Mouse (Mus musculus) CH12.LX (cell line): ENCODE measurements around the gene Ambp.

Source experiments
- BHLHE40 ChIP-seq: IDR thresholded peaks from 2 replicates; pipeline ENCODE4 v1.6.1; 2011; ENCODE audit warnings: mild to moderate bottlenecking, low read depth, low read length, improper control_type of control experiment
- ELF1 ChIP-seq: IDR thresholded peaks from 2 replicates; pipeline ENCODE4 v1.6.1; 2014; ENCODE audit warnings: low read depth, mild to moderate bottlenecking, inconsistent platforms, low read length, improper control_type of control experiment
- NELFE ChIP-seq: IDR thresholded peaks from 2 replicates; pipeline ENCODE4 v1.6.1; 2011; ENCODE audit warnings: low read depth, low read length, improper control_type of control experiment
- POLR2A ChIP-seq: IDR thresholded peaks from 2 replicates; pipeline ENCODE4 v1.6.1; 2011; ENCODE audit warnings: low read depth, mild to moderate bottlenecking, improper control_type of control experiment, low read length
- USF2 ChIP-seq: conservative IDR thresholded peaks from 2 replicates; pipeline ENCODE4 v1.6.1; 2011; ENCODE audit warnings: low read depth, low read length, improper control_type of control experiment
- ZNF384 ChIP-seq: IDR thresholded peaks from 2 replicates; pipeline ENCODE4 v1.6.1; 2012; ENCODE audit warnings: low read depth, low read length, improper control_type of control experiment, inconsistent platforms

GRCm38 (mm10) chr4:63156726-63157634 lies 2.4 kb upstream of the Ambp start:
- TF ChIP-seq BHLHE40 (no peak), ELF1 (no peak), NELFE (no peak), POLR2A (no peak), ZNF384 (no peak), USF2 (no peak)
